ENCODE assay signal across 28 mouse cellular contexts in genomic region chr4:126291196-126291595, GRCm38 (mm10). TPM values are rescaled to one million over a fixed set of nuclear protein-coding genes. Genes with fewer than 3 reads are reported as not detected.
DNase-seq lines count a peak whose midpoint lies in the region; ATAC-seq and TF ChIP-seq lines count a peak whose summit lies in the region.
"Had no signal": no experiment of that assay in that cellular context is flagged by ENCODE, and none has a peak within 500 bp of the region (broad histone marks: within the 10 kb centered on the region; RNA-seq: fewer than 3 reads in every experiment).

No protein-coding gene starts in this region.

- ATAC-seq in embryonic facial prominence, embryonic 13.5 days (ENCODE audit: insufficient number of reproducible peaks, insufficient read depth, low FRiP score, low TSS enrichment, low read depth) = no peak
- 0 out of 2 replicates have a peak, but pooled peaks have one; percentile 9 for ATAC-seq in limb, embryonic 13.5 days (ENCODE audit: low FRiP score, low read depth)
- ATAC-seq: inflammation-experienced regulatory T-cells, adult 6 months; liver, embryonic 12.5 days had no signal

- H3K4me1 ChIP-seq in heart, embryonic 10.5 days = peaks cover 31% of the 10 kb centered on the region
- H3K4me1 ChIP-seq in embryonic facial prominence, embryonic 13.5 days = peaks cover 63% of the 10 kb centered on the region
- H3K4me1 ChIP-seq in limb, embryonic 13.5 days = peaks cover 58% of the 10 kb centered on the region

- H3K36me3 ChIP-seq in heart, embryonic 10.5 days = no peaks in the 10 kb centered on the region
- H3K36me3 ChIP-seq in embryonic facial prominence, embryonic 13.5 days = no peaks in the 10 kb centered on the region
- H3K36me3 ChIP-seq in limb, embryonic 13.5 days = 0 out of 2 replicates have a peak, but pooled peaks cover 4% of the 10 kb centered on the region
- H3K36me3 ChIP-seq: forebrain, embryonic 12.5 days; liver, embryonic 12.5 days; midbrain, embryonic 12.5 days had no signal

- H3K27me3 ChIP-seq in heart, embryonic 10.5 days (ENCODE audit: insufficient read depth, poor library complexity, severe bottlenecking) = peaks cover 82% of the 10 kb centered on the region
- peaks cover 34% of the 10 kb centered on the region for H3K27me3 ChIP-seq in embryonic facial prominence, embryonic 13.5 days
- H3K27me3 ChIP-seq in limb, embryonic 13.5 days = peaks cover 50% of the 10 kb centered on the region

- 0 out of 2 replicates have a peak overlapping the region, but pooled peaks have one; percentile 8 for H3K4me3 ChIP-seq in heart, embryonic 10.5 days
- no peak overlapping the region for H3K4me3 ChIP-seq in embryonic facial prominence, embryonic 13.5 days
- peak overlapping the region; percentile 7; the same call in 1 of the 2 replicates for H3K4me3 ChIP-seq in limb, embryonic 13.5 days
- no peak overlapping the region for H3K4me3 ChIP-seq in layer of hippocampus, adult 2 months
- H3K4me3 ChIP-seq: forebrain, embryonic 12.5 days; liver, embryonic 12.5 days; midbrain, embryonic 12.5 days had no signal

- H3K9me3 ChIP-seq in heart, embryonic 10.5 days = no peaks in the 10 kb centered on the region
- H3K9me3 ChIP-seq in embryonic facial prominence, embryonic 13.5 days = no peaks in the 10 kb centered on the region
- no peaks in the 10 kb centered on the region; the same call in 1 of the 2 replicates for H3K9me3 ChIP-seq in limb, embryonic 13.5 days
- H3K9me3 ChIP-seq: liver, embryonic 12.5 days; midbrain, embryonic 12.5 days had no signal

- intact Hi-C loops in heart, postnatal 10 days (cut with DNase I) = no loop called here
- intact Hi-C loops in left cerebral cortex, postnatal 36 days (cut with DNase I) = no loop called here

- peak overlapping the region; percentile 51; the same call in 1 of the 2 replicates for H3K9ac ChIP-seq in embryonic facial prominence, embryonic 13.5 days
- peak overlapping the region; percentile 54 for H3K9ac ChIP-seq in limb, embryonic 13.5 days
- H3K9ac ChIP-seq: forebrain, embryonic 12.5 days; hindbrain, embryonic 14.5 days; liver, embryonic 12.5 days; midbrain, embryonic 12.5 days had no signal

- TF ChIP-seq CTCF in layer of hippocampus, adult 2 months (conservative IDR thresholded peaks at IDR 0.05) = no peak

- no peak for DNase-seq in heart, embryonic 10.5 days (ENCODE audit: low spot score)
- DNase-seq in heart, postnatal 10 days = no peak
- peak; percentile 75 for DNase-seq in Muller cell, postnatal 12 days (ENCODE audit: inconsistent ontology term)
- DNase-seq in layer of hippocampus, adult 2 months (ENCODE audit: low spot score in 2 of 2) = no peak
- DNase-seq in left cerebral cortex, postnatal 36 days (ENCODE audit: low spot score in 2 of 2) = no peak
- no peak for DNase-seq in kidney, postnatal 4 days
- DNase-seq: adrenal gland, postnatal 10 days; cerebellum, adult 18-20 months; cerebellum, postnatal 14 days; gastrocnemius, postnatal 10 days; heart, postnatal 36 days; kidney, adult 18-20 months; kidney, postnatal 10 days; layer of hippocampus, postnatal 36 days; lung, adult 2 months; right cerebral cortex, postnatal 14 days; spleen, adult 18-20 months; thymus, postnatal 14 days had no signal

- peak overlapping the region; percentile 39 for H3K4me2 ChIP-seq in embryonic facial prominence, embryonic 13.5 days
- H3K4me2 ChIP-seq in limb, embryonic 13.5 days (replicated peaks) = peak overlapping the region; percentile 38
- H3K4me2 ChIP-seq: forebrain, embryonic 12.5 days; hindbrain, embryonic 14.5 days; liver, embryonic 12.5 days; midbrain, embryonic 12.5 days had no signal

- no peak overlapping the region for H3K27ac ChIP-seq in heart, embryonic 10.5 days
- peak overlapping the region; percentile 81 for H3K27ac ChIP-seq in embryonic facial prominence, embryonic 13.5 days
- peak overlapping the region; percentile 67 for H3K27ac ChIP-seq in limb, embryonic 13.5 days
- H3K27ac ChIP-seq in layer of hippocampus, adult 2 months = no peak overlapping the region
- H3K27ac ChIP-seq: forebrain, embryonic 12.5 days; hindbrain, embryonic 14.5 days; liver, embryonic 12.5 days; midbrain, embryonic 12.5 days had no signal

- 19% methylated on average over 13 of the region's 13 CpGs for WGBS in heart, embryonic 10.5 days
- WGBS in embryonic facial prominence, embryonic 13.5 days = 8% methylated on average over 13 of the region's 13 CpGs
- 8% methylated on average over 11 of the region's 13 CpGs for WGBS in limb, embryonic 13.5 days

RNA-seq across cellular contexts. Expression of gene Col8a2, which starts 4.6 kb away (rescaled TPM):
- 3.3 and 3.7 TPM in 2 replicates for polyA plus RNA-seq in heart, embryonic 10.5 days (2016; fragmentation: Nextera tagmentation; extraction: Ambion mirVana)
- total RNA-seq in heart, postnatal 10 days (2021) = 1 to 10 TPM; 1.8 to 2.1 TPM
- 33.9 and 43.4 TPM in 2 replicates for polyA plus RNA-seq in embryonic facial prominence, embryonic 13.5 days (2015; fragmentation: Nextera tagmentation; extraction: Ambion mirVana)
- 39.8 and 42.7 TPM in 2 replicates for polyA plus RNA-seq in limb, embryonic 13.5 days (2015; fragmentation: Nextera tagmentation; extraction: Ambion mirVana)
- 1 to 10 TPM; 1.2 to 1.5 TPM for total RNA-seq in layer of hippocampus, adult 2 months (2021)
- total RNA-seq in left cerebral cortex, postnatal 36 days (2021) = 1 to 10 TPM; 1.6 to 1.7 TPM
- total RNA-seq: granulocyte monocyte progenitor cell, adult 5-6 weeks; megakaryocyte, adult 5-6 weeks had no signal
- polyA plus RNA-seq: inflammation-experienced regulatory T-cells, adult 6 months had no signal

RNA-seq across cellular contexts. Expression of gene Trappc3, which starts 29.1 kb away (rescaled TPM):
- 74.9 and 86.4 TPM in 2 replicates for polyA plus RNA-seq in heart, embryonic 10.5 days (2016; fragmentation: Nextera tagmentation; extraction: Ambion mirVana)
- 10 to 100 TPM; 50.8 to 54.0 TPM for total RNA-seq in heart, postnatal 10 days (2021)
- 122 and 126 TPM in 2 replicates for polyA plus RNA-seq in embryonic facial prominence, embryonic 13.5 days (2015; fragmentation: Nextera tagmentation; extraction: Ambion mirVana)
- 124 and 126 TPM in 2 replicates for polyA plus RNA-seq in limb, embryonic 13.5 days (2015; fragmentation: Nextera tagmentation; extraction: Ambion mirVana)
- 10 to 100 TPM; 85.4 to 90.5 TPM for total RNA-seq in layer of hippocampus, adult 2 months (2021)
- total RNA-seq in left cerebral cortex, postnatal 36 days (2021) = 10 to 100 TPM; 75.7 to 90.0 TPM

RNA-seq across cellular contexts. Expression of gene Adprhl2, which starts 30.3 kb away (rescaled TPM):
- polyA plus RNA-seq in heart, embryonic 10.5 days (2016; fragmentation: Nextera tagmentation; extraction: Ambion mirVana) = 53.1 and 68.9 TPM in 2 replicates
- total RNA-seq in heart, postnatal 10 days (2021) = 10 to 100 TPM; 17.0 to 18.9 TPM
- polyA plus RNA-seq in embryonic facial prominence, embryonic 13.5 days (2015; fragmentation: Nextera tagmentation; extraction: Ambion mirVana) = 94.3 and 97.5 TPM in 2 replicates
- polyA plus RNA-seq in limb, embryonic 13.5 days (2015; fragmentation: Nextera tagmentation; extraction: Ambion mirVana) = 88.6 and 91.5 TPM in 2 replicates
- 10 to 100 TPM; 32.2 to 33.0 TPM for total RNA-seq in layer of hippocampus, adult 2 months (2021)
- 10 to 100 TPM; 25.2 to 28.0 TPM for total RNA-seq in left cerebral cortex, postnatal 36 days (2021)

RNA-seq across cellular contexts. Expression of gene Tekt2, which starts 34.3 kb away (rescaled TPM):
- 0.47 and 0.62 TPM in 2 replicates for polyA plus RNA-seq in heart, embryonic 10.5 days (2016; fragmentation: Nextera tagmentation; extraction: Ambion mirVana)
- under 1 TPM; 0.69 to 0.74 TPM for total RNA-seq in heart, postnatal 10 days (2021)
- 18.5 and 22.0 TPM in 2 replicates for polyA plus RNA-seq in embryonic facial prominence, embryonic 13.5 days (2015; fragmentation: Nextera tagmentation; extraction: Ambion mirVana)
- 23.6 TPM in 2 replicates for polyA plus RNA-seq in limb, embryonic 13.5 days (2015; fragmentation: Nextera tagmentation; extraction: Ambion mirVana)
- total RNA-seq in layer of hippocampus, adult 2 months (2021) = 1 to 10 TPM; 1.3 to 1.6 TPM
- 1 to 10 TPM; 1.1 to 2.2 TPM for total RNA-seq in left cerebral cortex, postnatal 36 days (2021)
- total RNA-seq: granulocyte monocyte progenitor cell, adult 5-6 weeks; monocyte, adult 5-6 weeks had no signal
- polyA plus RNA-seq: inflammation-experienced regulatory T-cells, adult 6 months had no signal

RNA-seq across cellular contexts. Expression of gene Map7d1, which starts 35.1 kb away (rescaled TPM):
- polyA plus RNA-seq in heart, embryonic 10.5 days (2016; fragmentation: Nextera tagmentation; extraction: Ambion mirVana) = 49.1 and 74.8 TPM in 2 replicates
- 100 to 1,000 TPM; 214 to 239 TPM for total RNA-seq in heart, postnatal 10 days (2021)
- polyA plus RNA-seq in embryonic facial prominence, embryonic 13.5 days (2015; fragmentation: Nextera tagmentation; extraction: Ambion mirVana) = 48.8 and 57.0 TPM in 2 replicates
- 46.5 and 49.9 TPM in 2 replicates for polyA plus RNA-seq in limb, embryonic 13.5 days (2015; fragmentation: Nextera tagmentation; extraction: Ambion mirVana)
- total RNA-seq in layer of hippocampus, adult 2 months (2021) = 100 to 1,000 TPM; 246 to 249 TPM
- 100 to 1,000 TPM; 288 TPM for total RNA-seq in left cerebral cortex, postnatal 36 days (2021)

Comparison
In these comparisons a context has a peak if more than half of its experiments do, and no peak if none do; other contexts are left out.
1. H3K27ac ChIP-seq: peak in embryonic facial prominence, embryonic 13.5 days (single experiment) and limb, embryonic 13.5 days (single experiment); none in heart, embryonic 10.5 days (single experiment) and layer of hippocampus, adult 2 months (single experiment).
2. H3K4me3 ChIP-seq: peak in heart, embryonic 10.5 days (single experiment) and limb, embryonic 13.5 days (single experiment); none in embryonic facial prominence, embryonic 13.5 days (single experiment) and layer of hippocampus, adult 2 months (single experiment).